Mouse (Mus musculus) liver, embryonic 11.5 days (tissue): ENCODE data around the gene Pptc7. TPM values are rescaled to one million over a fixed set of nuclear protein-coding genes. Genes with fewer than 3 reads are reported as not detected.

Source experiments
- ATAC-seq: fragments of 200-750 bp; cut with Nextera tagmentation; replicated peaks from 2 replicates; pipeline ENCODE4 v1.8.0; 2017; ENCODE audit warnings: moderate number of reproducible peaks, mild to moderate bottlenecking, moderate TSS enrichment, moderate library complexity; ENCODE audit not compliant: low FRiP score
- DNase-seq: peaks from one replicate; pipeline ENCODE4 v3.0.0-alpha.2; 2017; ENCODE audit warnings: low spot score
- H3K27ac ChIP-seq: fragments of 300-500 bp; sonication (generic); 2 replicates; pipeline ENCODE4 v1.5.1; 2014; ENCODE audit warnings: mild to moderate bottlenecking, low read depth, low read length, control low read depth
- H3K27me3 ChIP-seq: fragments of 300-500 bp; sonication (generic); replicated peaks from 2 replicates; pipeline ENCODE4 v1.6.1; 2014; ENCODE audit warnings: low read length, mixed read lengths; ENCODE audit not compliant: control insufficient read depth, insufficient read depth
- H3K36me3 ChIP-seq: fragments of 300-500 bp; sonication (generic); 2 replicates; pipeline ENCODE4 v1.6.1; 2014; ENCODE audit warnings: mild to moderate bottlenecking, low read length, moderate library complexity, mixed read lengths; ENCODE audit not compliant: control insufficient read depth, insufficient read depth
- H3K4me1 ChIP-seq: fragments of 300-500 bp; sonication (generic); replicated peaks from 2 replicates; pipeline ENCODE4 v1.6.1; 2014; ENCODE audit warnings: low read length, mixed read lengths; ENCODE audit not compliant: control insufficient read depth, insufficient read depth
- H3K4me2 ChIP-seq: fragments of 300-500 bp; sonication (generic); 2 replicates; pipeline ENCODE4 v1.6.1; 2014; ENCODE audit warnings: mild to moderate bottlenecking, control low read depth, moderate library complexity
- H3K4me3 ChIP-seq: fragments of 300-500 bp; sonication (generic); 2 replicates; pipeline ENCODE4 v1.5.1; 2014; ENCODE audit warnings: low read depth, low read length, control low read depth
- H3K9ac ChIP-seq: fragments of 300-500 bp; sonication (generic); 2 replicates; pipeline ENCODE4 v1.6.1; 2014; ENCODE audit warnings: low read depth, low read length, control low read depth
- H3K9me3 ChIP-seq: fragments of 300-500 bp; sonication (generic); 2 replicates; pipeline ENCODE4 v1.6.1; 2016; ENCODE audit warnings: low read length, inconsistent platforms, mixed read lengths; ENCODE audit not compliant: control insufficient read depth
- WGBS: fragments of 180-500 bp; shearing (Covaris S2); extraction: QIAGEN DNeasy Blood & Tissue Kit; methylation state at CpG from one replicate; pipeline ENCODE4 v1.1.7; 2014; 5-methylcytosine and 5-hydroxymethylcytosine counted together
- polyA plus RNA-seq: library from polyadenylated mRNA; unstranded; fragments of >200 nt; fragmentation: Nextera tagmentation; extraction: Ambion mirVana; gene quantifications from 2 replicates; pipeline ENCODE4 v1.2.1, GENCODE M21; 2014

Gene Pptc7
- polyA plus RNA-seq, 1 experiment from 2014 or later = 8.2 TPM

DNA sequence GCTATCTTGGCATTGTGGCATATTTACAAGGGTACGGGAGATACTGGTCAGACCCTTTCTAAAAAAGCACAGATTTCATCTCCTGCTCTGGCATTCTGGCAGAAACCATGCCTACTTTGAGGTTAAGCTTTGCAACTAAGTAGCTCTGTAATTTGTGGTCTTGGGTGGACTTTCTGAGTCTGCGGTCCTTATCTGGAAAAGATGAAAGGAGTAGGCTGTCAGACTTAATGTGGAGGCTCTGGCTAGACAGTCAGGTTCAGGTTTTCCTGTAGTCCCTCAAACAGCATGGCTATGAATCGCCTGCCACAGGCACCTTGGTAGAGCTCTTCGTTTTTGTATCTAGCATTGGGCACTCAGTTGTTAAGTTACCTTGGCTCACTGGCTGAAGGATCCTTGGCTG is 2.9 kb downstream of the Pptc7 start:
- Histone ChIP-seq H3K4me3 (no peak overlapping the region), H3K4me1 (peaks cover 39% of the 10 kb centered on the region), H3K9ac (no peak overlapping the region), H3K4me2 (no peak overlapping the region), H3K9me3 (no peaks in the 10 kb centered on the region), H3K27ac (no peak overlapping the region), H3K27me3 (no peaks in the 10 kb centered on the region), H3K36me3 (peaks cover 7% of the 10 kb centered on the region)
- no peak for ATAC-seq
- 56% methylated on average over 4 of the region's 4 CpGs for WGBS
- DNase-seq = no peak

DNA sequence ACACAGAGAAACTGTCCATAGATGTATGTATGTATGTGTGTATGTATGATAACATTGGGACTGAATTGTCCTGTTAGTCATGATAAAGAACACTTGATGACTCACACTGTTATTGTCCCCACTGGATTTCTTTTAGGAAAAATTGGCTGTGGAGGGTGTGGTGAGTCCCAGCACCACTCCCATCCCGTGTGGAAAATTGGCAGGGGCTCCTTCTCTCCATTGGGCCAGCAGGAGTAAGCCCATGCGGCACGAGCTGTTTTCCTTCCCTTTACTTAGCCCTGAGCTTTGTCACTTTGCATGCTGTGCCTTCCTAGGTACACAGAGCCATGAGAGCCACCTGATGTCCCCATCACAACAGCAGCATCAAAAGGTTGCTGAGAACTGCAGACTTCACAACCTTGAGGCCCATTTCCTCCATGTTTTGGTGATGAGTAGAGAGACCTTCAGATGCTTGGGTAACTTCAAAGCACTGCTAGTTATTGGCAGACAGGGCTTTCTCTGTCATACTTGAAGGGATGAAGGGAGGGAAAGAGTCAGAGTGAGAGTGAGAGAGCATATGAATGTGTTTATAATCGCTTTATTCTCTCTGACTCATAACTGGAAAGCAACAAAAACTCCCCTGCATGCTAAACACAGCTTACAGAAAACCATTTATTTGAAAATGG is 4.1 kb downstream of the Pptc7 start:
- Histone ChIP-seq H3K27me3 (no peaks in the 10 kb centered on the region), H3K27ac (no peak overlapping the region), H3K4me1 (peaks cover 48% of the 10 kb centered on the region), H3K36me3 (peaks cover 7% of the 10 kb centered on the region), H3K9ac (no peak overlapping the region), H3K4me3 (no peak overlapping the region), H3K4me2 (no peak overlapping the region), H3K9me3 (no peaks in the 10 kb centered on the region)
- WGBS = 87% methylated on average over 4 of the region's 4 CpGs
- ATAC-seq (no peak), DNase-seq (no peak)

- WGBS = 47% methylated on average over 6 of the region's 6 CpGs
- Histone ChIP-seq H3K36me3 (peaks cover 7% of the 10 kb centered on the region), H3K27ac (no peak overlapping the region), H3K9me3 (no peaks in the 10 kb centered on the region), H3K4me2 (peak overlapping the region; percentile 35), H3K4me3 (no peak overlapping the region), H3K4me1 (peaks cover 40% of the 10 kb centered on the region), H3K27me3 (no peaks in the 10 kb centered on the region), H3K9ac (peak overlapping the region; percentile 50)
- DNase-seq (no peak), ATAC-seq (peak; percentile 84)
Measured at GRCm38 (mm10) chr5:122291149-122291548, 7.0 kb downstream of the Pptc7 start.

- Histone ChIP-seq H3K36me3 (peaks cover 7% of the 10 kb centered on the region), H3K9ac (peak overlapping the region; percentile 20), H3K27me3 (no peaks in the 10 kb centered on the region), H3K4me2 (peak overlapping the region; percentile 35), H3K4me3 (no peak overlapping the region), H3K9me3 (no peaks in the 10 kb centered on the region), H3K27ac (no peak overlapping the region; the same call in 1 of the 2 replicates), H3K4me1 (peaks cover 34% of the 10 kb centered on the region)
- WGBS = 58% methylated on average over 17 of the region's 17 CpGs
- no peak for DNase-seq
- no peak for ATAC-seq
Measured at GRCm38 (mm10) chr5:122291553-122292339, 7.6 kb downstream of the Pptc7 start.

DNA sequence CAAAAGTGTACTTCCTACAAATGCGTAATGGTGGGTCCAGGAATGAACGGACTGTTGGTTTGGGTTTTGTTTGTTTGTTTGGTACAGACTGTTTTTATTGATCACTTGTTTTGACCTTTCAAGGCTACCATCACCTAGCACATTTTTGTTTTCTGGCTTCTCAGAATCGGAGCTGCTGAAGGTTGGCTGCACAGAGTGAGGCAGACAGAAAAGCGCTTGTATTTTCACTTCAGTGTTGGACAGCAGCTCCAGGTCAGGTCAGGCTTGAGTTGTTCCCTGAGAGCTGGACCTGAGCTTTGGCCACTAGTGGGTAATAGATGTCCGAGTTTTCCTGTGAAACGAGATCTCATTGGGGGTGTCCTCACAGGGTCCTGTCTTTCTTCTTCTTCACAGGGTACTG is 9.0 kb downstream of the Pptc7 start:
- Histone ChIP-seq H3K4me2 (no peak overlapping the region), H3K36me3 (peaks cover 4% of the 10 kb centered on the region), H3K27ac (no peak overlapping the region), H3K27me3 (no peaks in the 10 kb centered on the region), H3K9me3 (no peaks in the 10 kb centered on the region), H3K4me3 (no peak overlapping the region), H3K4me1 (peaks cover 25% of the 10 kb centered on the region), H3K9ac (no peak overlapping the region)
- no peak for DNase-seq
- ATAC-seq = no peak
- 86% methylated on average over 6 of the region's 6 CpGs for WGBS

GRCm38 (mm10) chr5:122294219-122294735 is 10.1 kb downstream of the Pptc7 start:
- Histone ChIP-seq H3K27ac (no peak overlapping the region), H3K27me3 (no peaks in the 10 kb centered on the region), H3K4me3 (no peak overlapping the region), H3K4me1 (peaks cover 21% of the 10 kb centered on the region), H3K9ac (no peak overlapping the region), H3K4me2 (no peak overlapping the region), H3K36me3 (no peaks in the 10 kb centered on the region), H3K9me3 (no peaks in the 10 kb centered on the region)
- ATAC-seq = no peak
- 88% methylated on average over 3 of the region's 3 CpGs for WGBS
- DNase-seq = no peak

DNA sequence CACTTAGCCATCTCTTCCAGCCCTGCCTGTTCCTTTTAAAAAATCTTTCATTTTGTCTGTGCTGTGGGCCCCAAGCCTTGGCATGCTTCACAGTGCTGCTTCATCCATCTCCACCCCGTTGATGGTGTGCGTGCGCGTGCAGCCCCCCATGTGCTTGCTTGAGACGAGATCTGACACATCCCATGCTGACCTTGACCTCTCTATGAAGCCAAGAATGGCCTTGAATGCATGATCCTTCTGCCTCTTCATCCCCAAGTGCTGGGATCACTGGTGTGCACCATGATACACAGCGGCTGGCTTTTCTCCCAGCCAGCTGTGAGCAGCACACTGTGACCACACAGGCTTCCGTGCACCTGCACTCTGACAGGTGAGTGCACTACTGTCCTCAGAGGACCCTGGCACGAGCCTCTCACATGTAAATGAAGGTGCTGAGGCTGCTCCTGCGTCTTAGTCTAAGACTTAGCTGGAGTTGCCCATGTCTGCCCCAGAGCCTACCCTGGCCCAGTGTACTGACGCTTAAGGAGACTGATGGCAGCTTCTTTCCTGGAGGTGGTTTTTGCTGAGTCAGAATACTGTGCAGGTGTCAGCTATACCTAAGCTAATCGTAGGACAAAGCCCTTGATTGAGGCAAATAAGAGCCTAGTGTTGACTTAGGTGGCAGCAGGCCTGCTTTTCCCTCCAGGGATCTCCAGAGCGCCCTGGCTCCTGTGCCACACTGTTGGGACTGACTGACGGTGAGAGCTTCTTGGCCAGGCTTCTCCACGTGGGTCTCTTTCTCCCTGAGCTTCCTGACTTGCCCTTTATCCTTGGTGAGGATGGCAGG is 11.2 kb downstream of the Pptc7 start:
- no peak for DNase-seq
- WGBS = 80% methylated on average over 14 of the region's 14 CpGs
- H3K4me1 ChIP-seq = peaks cover 21% of the 10 kb centered on the region

DNA sequence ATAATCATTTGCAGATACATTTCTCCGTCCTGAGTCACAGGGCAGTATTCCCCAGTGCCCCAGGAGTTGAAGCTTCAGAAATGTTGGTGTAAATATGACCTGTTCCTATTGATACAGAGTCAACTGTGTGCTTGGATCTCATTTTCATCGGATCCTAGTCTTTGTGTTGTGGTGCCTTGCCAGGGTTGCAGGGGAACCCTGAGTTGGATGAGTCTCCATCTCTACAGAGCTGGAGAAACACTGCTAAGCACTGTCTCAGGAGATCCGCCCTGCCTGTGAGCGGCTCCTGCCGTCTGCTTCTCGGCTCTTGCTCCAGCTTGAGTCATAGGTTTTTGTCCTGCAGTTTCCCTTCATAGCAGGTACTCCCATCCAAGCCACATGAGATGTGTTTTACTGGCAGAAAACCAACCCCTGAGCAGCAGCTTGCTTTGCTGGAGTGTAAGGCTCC is 15.9 kb downstream of the Pptc7 start:
- Histone ChIP-seq H3K9ac (no peak overlapping the region), H3K4me1 (peaks cover 13% of the 10 kb centered on the region), H3K9me3 (no peaks in the 10 kb centered on the region), H3K27ac (no peak overlapping the region), H3K4me3 (no peak overlapping the region), H3K36me3 (no peaks in the 10 kb centered on the region), H3K4me2 (no peak overlapping the region), H3K27me3 (no peaks in the 10 kb centered on the region)
- WGBS = 90% methylated on average over 6 of the region's 6 CpGs
- DNase-seq (no peak), ATAC-seq (no peak)

More for the DNA sequence above, 11.2 kb downstream of the Pptc7 start:
- no peaks in the 10 kb centered on the region for H3K36me3 ChIP-seq
- ATAC-seq = no peak
- H3K27ac ChIP-seq = no peak overlapping the region
- H3K4me2 ChIP-seq = no peak overlapping the region
- H3K9me3 ChIP-seq = no peaks in the 10 kb centered on the region
- no peak overlapping the region for H3K4me3 ChIP-seq
- no peaks in the 10 kb centered on the region for H3K27me3 ChIP-seq
- H3K9ac ChIP-seq = no peak overlapping the region
